Mouse (Mus musculus): ENCODE results near the gene Ifitm7. TPM values are rescaled to one million over a fixed set of nuclear protein-coding genes. Genes with fewer than 3 reads are reported as not detected.

Ifitm7 gene
- polyA plus RNA-seq (2015; fragmentation: Nextera tagmentation; extraction: Ambion mirVana): 0.09 and 0.47 TPM in 2 replicates

DNA sequence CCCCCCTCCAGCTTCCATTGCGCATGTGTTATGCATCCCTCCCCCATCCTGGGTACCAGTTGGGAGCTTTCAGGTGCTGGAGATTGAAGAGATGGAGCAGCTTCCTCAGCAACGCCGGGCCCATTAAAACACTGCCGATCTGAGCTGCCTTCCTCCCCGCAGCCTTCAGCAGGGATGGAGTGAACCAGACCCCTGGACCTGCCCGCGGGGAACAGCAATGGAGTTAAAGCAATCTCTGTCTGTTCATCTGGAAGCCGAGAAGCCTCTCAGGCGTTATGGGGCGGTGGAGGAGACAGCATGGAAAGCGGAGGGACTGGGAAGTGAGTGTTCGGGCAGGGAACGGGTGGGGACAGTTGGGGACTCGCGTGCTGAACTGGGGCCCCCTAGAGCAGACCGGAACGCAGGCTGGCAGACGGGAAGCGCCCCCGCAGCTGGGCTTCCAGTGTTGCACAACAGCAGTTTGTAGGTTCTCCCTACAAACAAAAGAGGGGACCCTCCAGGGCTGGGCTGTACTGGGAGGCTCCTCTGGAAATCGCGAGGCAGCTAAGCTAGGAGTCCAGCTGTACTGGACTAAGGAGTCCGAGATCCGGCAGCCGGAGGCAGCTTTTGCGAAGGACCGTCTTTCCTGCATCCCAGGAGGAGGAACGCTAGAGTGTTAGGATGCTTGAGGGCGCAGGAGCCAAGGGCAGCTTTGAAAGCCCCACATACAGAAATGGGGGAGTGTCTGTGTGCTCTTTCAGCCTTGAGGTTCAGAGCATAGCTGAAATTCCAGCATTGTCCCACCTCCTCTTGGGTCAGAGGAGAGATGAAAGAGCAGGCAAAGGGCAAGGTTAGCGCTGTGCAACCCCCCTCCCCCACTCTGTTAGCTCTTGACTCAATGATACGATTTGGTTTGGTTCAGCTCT lies at the start of gene Ifitm7, which contains the start of gene 2900011O08Rik:
TSS of gene Ifitm7 (minus strand) at position 315 of the 905 bp plus-strand sequence.
TSS of gene 2900011O08Rik (plus strand) at position 31 of the 905 bp plus-strand sequence.
- Histone ChIP-seq H3K9me3 (replicated peaks) (no peaks in the 10 kb centered on the region), H3K4me1 (peaks cover 10% of the 10 kb centered on the region), H3K4me3 (replicated peaks) (peak within 1 kb of the TSS; percentile 47), H3K36me3 (no peaks in the 10 kb centered on the region), H3K27me3 (no peaks in the 10 kb centered on the region; the same call in 1 of the 2 replicates), H3K9ac (peak within 1 kb of the TSS; percentile 33), H3K27ac (replicated peaks) (no peak within 1 kb of the TSS), H3K4me2 (replicated peaks) (peak within 1 kb of the TSS; percentile 87)
- WGBS: under 1% methylated on average over 31 of the region's 31 CpGs
- no peak; the same call in 1 of the 2 replicates for ATAC-seq (ENCODE audit: insufficient number of reproducible peaks, low FRiP score, low TSS enrichment, low read depth)

DNA sequence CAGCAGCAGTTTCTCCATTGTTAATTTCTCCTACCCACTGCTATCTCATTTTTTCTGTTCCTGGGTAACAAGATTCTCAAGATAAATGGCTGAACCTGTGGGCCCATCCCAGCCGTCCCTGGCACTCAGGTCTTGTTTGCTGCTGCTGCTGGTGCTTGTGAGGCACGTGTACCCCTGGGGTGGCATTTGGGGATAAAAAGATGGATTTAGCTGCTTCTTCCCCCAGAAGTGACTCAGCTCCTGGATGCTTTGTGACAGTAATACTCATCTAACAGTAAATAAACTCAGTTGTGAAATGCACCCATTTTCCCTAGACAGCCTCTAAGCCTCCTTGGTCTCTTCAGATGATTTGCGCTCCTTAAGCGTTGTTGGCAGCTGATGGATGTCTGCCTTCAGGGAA lies 46.4 kb upstream of the Ifitm7 start:
- no peaks in the 10 kb centered on the region for H3K9me3 ChIP-seq (replicated peaks)
- H3K27me3 ChIP-seq: no peaks in the 10 kb centered on the region
- no peaks in the 10 kb centered on the region for H3K36me3 ChIP-seq
- no peak for ATAC-seq (ENCODE audit: insufficient number of reproducible peaks, low FRiP score, low TSS enrichment, low read depth)
- WGBS: 71% methylated on average over 4 of the region's 4 CpGs
- H3K4me2 ChIP-seq (replicated peaks): no peak overlapping the region
- H3K27ac ChIP-seq (replicated peaks): no peak overlapping the region
- no peak overlapping the region for H3K4me3 ChIP-seq (replicated peaks)
- H3K9ac ChIP-seq: no peak overlapping the region
- no peaks in the 10 kb centered on the region for H3K4me1 ChIP-seq

DNA sequence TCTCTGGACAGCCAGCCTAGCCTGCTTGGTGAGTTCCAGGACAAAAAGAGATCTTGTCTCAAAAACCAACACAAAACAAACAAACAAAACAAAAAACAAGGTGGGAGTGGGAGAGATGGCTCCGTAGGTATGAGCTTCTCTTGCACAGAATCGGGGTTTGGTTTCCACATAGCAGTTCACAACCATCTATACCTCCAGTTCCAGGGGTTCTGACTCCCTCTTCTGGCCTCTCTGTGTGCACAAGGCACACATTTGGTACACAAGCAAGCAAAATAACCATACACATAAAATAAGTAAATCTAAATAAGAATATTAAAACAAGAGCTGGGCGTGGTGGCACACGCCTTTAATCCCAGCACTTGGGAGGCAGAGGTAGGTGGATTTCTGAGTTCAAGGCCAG lies 44.0 kb upstream of the Ifitm7 start:
- Histone ChIP-seq H3K27ac (replicated peaks) (no peak overlapping the region), H3K27me3 (no peaks in the 10 kb centered on the region), H3K36me3 (no peaks in the 10 kb centered on the region), H3K9me3 (replicated peaks) (no peaks in the 10 kb centered on the region), H3K4me2 (replicated peaks) (no peak overlapping the region), H3K4me3 (replicated peaks) (no peak overlapping the region), H3K4me1 (no peaks in the 10 kb centered on the region), H3K9ac (no peak overlapping the region)
- ATAC-seq (ENCODE audit: insufficient number of reproducible peaks, low FRiP score, low TSS enrichment, low read depth): no peak
- 79% methylated on average over 4 of the region's 4 CpGs for WGBS

DNA sequence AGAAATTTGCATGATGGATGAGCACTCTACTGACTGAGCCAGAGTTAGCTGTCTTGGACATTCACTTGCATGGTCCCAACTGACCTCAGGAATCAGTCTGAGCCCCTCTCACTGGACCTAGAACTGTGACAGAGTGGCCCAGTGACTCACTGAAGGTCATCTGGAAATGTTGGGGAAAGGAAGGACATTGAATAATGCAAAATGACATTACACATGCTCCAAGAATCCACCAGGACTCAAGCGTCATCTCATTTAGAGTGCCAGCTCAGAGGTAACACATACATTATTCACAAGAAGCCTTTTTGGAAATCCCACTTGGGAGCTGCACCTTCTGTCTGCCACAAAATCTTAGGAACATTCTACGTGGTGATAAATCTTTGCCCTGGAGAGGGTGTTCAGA lies 43.2 kb upstream of the Ifitm7 start:
- Histone ChIP-seq H3K9me3 (replicated peaks) (no peaks in the 10 kb centered on the region), H3K4me2 (replicated peaks) (no peak overlapping the region), H3K36me3 (no peaks in the 10 kb centered on the region), H3K4me1 (no peaks in the 10 kb centered on the region), H3K27ac (replicated peaks) (no peak overlapping the region), H3K27me3 (no peaks in the 10 kb centered on the region), H3K4me3 (replicated peaks) (no peak overlapping the region), H3K9ac (no peak overlapping the region)
- WGBS: 75% methylated on average over 2 of the region's 2 CpGs
- ATAC-seq (ENCODE audit: insufficient number of reproducible peaks, low FRiP score, low TSS enrichment, low read depth): no peak

DNA sequence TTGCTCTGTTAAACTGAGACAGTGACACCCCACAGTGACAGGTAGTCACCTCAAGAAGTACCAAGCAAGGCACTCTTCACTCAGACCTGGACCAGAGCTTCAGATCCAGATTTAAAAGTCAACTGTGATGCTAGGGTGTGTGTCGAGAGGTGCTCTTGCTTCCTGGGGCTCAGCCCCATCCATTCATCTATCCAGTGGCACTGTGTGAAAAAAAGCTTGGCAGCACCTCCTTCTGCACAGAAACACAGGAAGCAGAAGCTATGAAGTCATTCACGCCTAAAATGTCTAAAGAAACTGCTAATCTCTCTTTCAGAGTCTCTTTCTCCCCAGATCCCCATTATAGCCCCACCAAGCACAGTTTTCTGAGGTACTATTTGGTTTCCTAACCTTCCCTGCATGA lies 42.4 kb upstream of the Ifitm7 start:
- WGBS: 66% methylated on average over 2 of the region's 2 CpGs
- no peak overlapping the region for H3K27ac ChIP-seq (replicated peaks)
- no peak overlapping the region for H3K4me3 ChIP-seq (replicated peaks)
- H3K9me3 ChIP-seq (replicated peaks): no peaks in the 10 kb centered on the region
- H3K4me2 ChIP-seq (replicated peaks): no peak overlapping the region
- H3K9ac ChIP-seq: no peak overlapping the region
- no peaks in the 10 kb centered on the region for H3K36me3 ChIP-seq
- ATAC-seq (ENCODE audit: insufficient number of reproducible peaks, low FRiP score, low TSS enrichment, low read depth): no peak
- no peaks in the 10 kb centered on the region for H3K4me1 ChIP-seq
- no peaks in the 10 kb centered on the region for H3K27me3 ChIP-seq

DNA sequence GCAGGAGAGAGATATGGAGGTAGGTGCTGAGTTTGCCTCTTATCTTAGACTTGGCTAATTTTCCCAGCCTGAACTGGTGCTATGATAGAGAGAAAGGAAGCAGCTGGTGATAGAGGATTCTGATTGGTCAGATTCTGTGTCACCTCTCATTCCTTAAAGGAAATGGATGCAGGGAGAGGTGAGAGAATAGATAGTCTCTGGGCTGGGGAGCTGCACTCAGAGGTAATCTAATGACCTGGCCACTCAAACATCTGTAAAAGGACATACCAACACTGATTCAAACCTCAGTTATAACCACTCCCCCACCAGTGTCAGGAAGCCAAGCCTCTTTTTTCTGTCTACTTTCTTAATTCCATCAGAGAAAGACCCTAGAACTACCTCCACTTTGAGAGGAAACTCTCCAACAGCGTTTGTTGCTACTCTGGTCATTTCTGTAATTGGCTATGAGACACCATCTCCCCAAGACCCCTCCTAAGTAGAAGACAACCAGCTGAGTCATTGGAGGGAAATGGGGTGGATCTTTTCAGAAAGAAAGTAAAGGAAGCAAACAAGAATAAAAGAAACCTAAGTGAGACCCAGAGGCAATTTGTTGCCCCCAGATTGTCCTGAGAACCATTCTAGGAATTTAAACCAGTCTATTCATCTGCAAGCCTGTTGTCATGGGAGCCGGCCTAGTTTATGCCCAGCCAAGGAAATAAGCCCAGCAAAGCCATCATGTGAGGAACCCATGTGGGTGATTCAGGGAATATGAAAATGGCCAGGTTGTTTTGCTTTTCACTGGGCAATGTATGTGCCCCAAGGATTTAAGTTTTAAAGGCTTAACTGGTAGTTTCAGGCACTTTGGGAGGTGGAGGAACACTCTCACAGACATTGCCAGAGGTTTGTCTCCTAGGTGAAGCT lies 38.7 kb upstream of the Ifitm7 start:
- H3K27ac ChIP-seq (replicated peaks): no peak overlapping the region
- no peaks in the 10 kb centered on the region for H3K36me3 ChIP-seq
- H3K9me3 ChIP-seq (replicated peaks): no peaks in the 10 kb centered on the region
- H3K4me1 ChIP-seq: no peaks in the 10 kb centered on the region
- no peak overlapping the region for H3K4me3 ChIP-seq (replicated peaks)
- H3K27me3 ChIP-seq: no peaks in the 10 kb centered on the region
- H3K4me2 ChIP-seq (replicated peaks): no peak overlapping the region
- 47% methylated on average over 2 of the region's 2 CpGs for WGBS
- no peak overlapping the region for H3K9ac ChIP-seq
- no peak for ATAC-seq (ENCODE audit: insufficient number of reproducible peaks, low FRiP score, low TSS enrichment, low read depth)

DNA sequence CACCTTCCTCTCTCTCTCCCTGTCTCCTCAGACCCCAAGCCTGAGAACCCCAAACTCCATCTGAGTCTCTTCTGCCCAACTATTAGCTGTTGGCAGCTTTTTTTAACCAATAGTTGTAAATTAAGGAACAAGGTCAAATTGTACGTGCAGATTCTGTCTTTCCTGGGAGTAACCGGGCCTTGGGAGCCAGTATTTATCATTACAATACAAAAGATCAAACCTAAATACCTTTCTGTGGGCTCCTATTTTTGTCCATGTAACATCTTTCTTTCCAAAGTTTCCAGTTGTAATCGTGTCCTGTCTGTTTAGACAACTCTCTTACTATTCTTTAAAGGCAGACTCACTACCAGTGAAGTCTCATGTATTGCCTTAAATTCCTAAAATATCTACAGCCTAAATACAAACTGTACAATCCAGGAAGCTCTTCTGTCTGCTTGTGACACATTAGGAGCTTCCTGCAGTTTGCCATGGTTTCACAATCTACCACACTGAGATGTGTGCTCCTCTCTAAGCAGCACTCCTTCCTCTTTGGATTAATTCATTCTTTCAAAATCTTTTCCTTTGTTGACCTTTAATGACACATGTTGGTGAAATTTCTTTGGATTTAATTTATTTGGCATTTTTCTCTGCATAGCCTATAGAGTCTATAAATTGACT lies 34.6 kb upstream of the Ifitm7 start:
- no peak overlapping the region for H3K4me2 ChIP-seq (replicated peaks)
- 73% methylated on average over 3 of the region's 3 CpGs for WGBS
- no peaks in the 10 kb centered on the region for H3K27me3 ChIP-seq
- no peak for ATAC-seq (ENCODE audit: insufficient number of reproducible peaks, low FRiP score, low TSS enrichment, low read depth)
- H3K4me1 ChIP-seq: no peaks in the 10 kb centered on the region
- H3K4me3 ChIP-seq (replicated peaks): no peak overlapping the region
- no peaks in the 10 kb centered on the region for H3K36me3 ChIP-seq
- H3K27ac ChIP-seq (replicated peaks): no peak overlapping the region
- no peak overlapping the region for H3K9ac ChIP-seq
- H3K9me3 ChIP-seq (replicated peaks): no peaks in the 10 kb centered on the region

DNA sequence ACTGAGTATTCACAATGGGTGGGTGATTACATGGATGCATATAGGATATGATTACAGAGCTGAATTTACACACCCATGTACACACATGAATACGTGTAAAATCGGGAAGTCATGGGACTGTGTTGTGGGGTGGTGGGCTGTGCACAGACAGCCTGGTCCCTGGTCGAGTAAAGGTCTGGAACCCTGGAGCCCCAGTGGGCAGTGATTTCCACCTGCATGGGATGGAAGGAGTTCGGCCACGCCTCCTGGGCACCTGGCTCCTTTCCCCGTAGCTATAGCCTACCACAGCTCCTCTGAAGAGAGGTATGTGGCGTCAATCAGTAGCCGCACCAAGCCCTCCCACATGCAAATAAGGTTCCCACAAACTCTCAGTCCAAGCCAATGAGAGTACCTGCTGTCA lies 30.6 kb upstream of the Ifitm7 start:
- ATAC-seq (ENCODE audit: insufficient number of reproducible peaks, low FRiP score, low TSS enrichment, low read depth): no peak
- Histone ChIP-seq H3K36me3 (no peaks in the 10 kb centered on the region), H3K9ac (no peak overlapping the region), H3K4me2 (replicated peaks) (no peak overlapping the region), H3K9me3 (replicated peaks) (no peaks in the 10 kb centered on the region), H3K27ac (replicated peaks) (no peak overlapping the region), H3K27me3 (no peaks in the 10 kb centered on the region), H3K4me1 (no peaks in the 10 kb centered on the region), H3K4me3 (replicated peaks) (no peak overlapping the region)
- WGBS: 86% methylated on average over 8 of the region's 8 CpGs

DNA sequence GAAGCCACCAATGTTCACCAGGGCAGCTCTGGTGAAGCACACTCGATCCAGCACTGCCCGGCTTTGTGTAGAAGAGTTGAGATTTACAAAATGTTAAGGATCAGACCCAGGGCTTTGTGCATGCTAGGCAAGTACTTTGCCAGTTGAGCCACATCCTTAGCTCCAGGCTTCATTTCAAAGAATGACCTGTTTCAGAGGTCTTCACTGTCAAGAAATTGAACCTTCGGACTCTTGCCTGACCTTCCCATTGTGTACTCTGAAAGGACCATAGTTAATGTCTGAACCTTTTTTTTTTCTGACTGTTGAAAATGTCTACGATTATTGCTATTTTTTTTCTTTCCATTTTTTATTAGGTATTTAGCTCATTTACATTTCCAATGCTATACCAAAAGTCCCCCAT lies 23.3 kb upstream of the Ifitm7 start:
- Histone ChIP-seq H3K4me1 (no peaks in the 10 kb centered on the region), H3K4me2 (replicated peaks) (no peak overlapping the region), H3K27ac (replicated peaks) (no peak overlapping the region), H3K9me3 (replicated peaks) (no peaks in the 10 kb centered on the region), H3K27me3 (no peaks in the 10 kb centered on the region), H3K4me3 (replicated peaks) (no peak overlapping the region), H3K36me3 (no peaks in the 10 kb centered on the region), H3K9ac (no peak overlapping the region)
- 86% methylated on average over 4 of the region's 4 CpGs for WGBS
- ATAC-seq (ENCODE audit: insufficient number of reproducible peaks, low FRiP score, low TSS enrichment, low read depth): no peak

DNA sequence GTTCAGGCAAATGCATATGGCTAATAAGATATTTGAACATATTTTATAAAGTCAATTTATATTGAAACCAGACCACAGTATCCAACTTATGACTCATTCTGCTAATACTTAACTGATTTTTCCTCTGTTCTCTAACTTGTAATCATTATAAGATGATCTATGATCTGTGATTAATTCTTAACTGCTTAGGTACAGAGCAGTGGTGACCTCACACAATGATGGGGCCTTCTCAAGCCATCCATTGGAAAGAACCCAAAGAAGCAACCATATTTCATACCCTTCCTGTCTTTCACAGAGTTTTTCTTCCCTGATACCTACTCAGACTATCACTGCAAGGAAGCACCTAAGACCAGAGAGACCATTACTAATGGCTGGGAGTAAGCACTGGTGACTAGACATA lies 22.0 kb upstream of the Ifitm7 start:
- H3K9me3 ChIP-seq (replicated peaks): no peaks in the 10 kb centered on the region

DNA sequence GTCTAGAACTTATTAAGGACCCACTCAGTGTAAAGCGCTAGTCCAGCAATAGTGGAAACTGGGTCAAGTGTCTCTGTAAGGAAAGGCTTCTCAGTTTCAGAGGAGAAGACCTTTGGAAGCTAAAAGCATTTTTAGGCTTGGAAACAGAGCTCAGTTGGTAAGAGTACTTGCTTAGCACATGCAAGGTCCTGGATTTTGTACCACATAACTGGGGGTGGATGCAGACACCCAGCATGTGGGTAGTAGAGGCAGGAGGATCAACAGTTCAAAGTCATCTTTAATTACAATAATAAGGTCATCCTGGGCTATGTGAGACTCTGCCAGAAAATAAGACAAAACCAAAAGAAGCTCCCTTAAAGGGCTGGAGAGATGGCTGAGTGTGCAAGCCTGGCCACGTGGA lies 21.4 kb upstream of the Ifitm7 start:
- Histone ChIP-seq H3K4me2 (replicated peaks) (no peak overlapping the region), H3K27ac (replicated peaks) (no peak overlapping the region), H3K27me3 (no peaks in the 10 kb centered on the region), H3K4me1 (peaks cover 4% of the 10 kb centered on the region; the same call in 1 of the 2 replicates), H3K9ac (no peak overlapping the region), H3K36me3 (no peaks in the 10 kb centered on the region), H3K4me3 (replicated peaks) (no peak overlapping the region), H3K9me3 (replicated peaks) (no peaks in the 10 kb centered on the region)
- no peak for ATAC-seq (ENCODE audit: insufficient number of reproducible peaks, low FRiP score, low TSS enrichment, low read depth)
- WGBS: 76% methylated on average over 2 of the region's 2 CpGs

More for the DNA sequence above, 22.0 kb upstream of the Ifitm7 start:
- Histone ChIP-seq H3K36me3 (no peaks in the 10 kb centered on the region), H3K27me3 (no peaks in the 10 kb centered on the region), H3K27ac (replicated peaks) (no peak overlapping the region), H3K4me1 (peaks cover 4% of the 10 kb centered on the region; the same call in 1 of the 2 replicates), H3K4me3 (replicated peaks) (no peak overlapping the region), H3K9ac (no peak overlapping the region), H3K4me2 (replicated peaks) (no peak overlapping the region)
- no peak for ATAC-seq (ENCODE audit: insufficient number of reproducible peaks, low FRiP score, low TSS enrichment, low read depth)
